Mouse (Mus musculus): ENCODE measurements at regions not wholly inside any gene's neighbourhood (a gene's known extent, or its start where the extent isn't known, plus 50 kb on each side); places are given as distances from the start of the nearest gene placed in this dataset.

GRCm38 (mm10) chr3:18932983-18933726 is 695.3 kb downstream of the 1700064H15Rik start:
- no peak for DNase-seq (ENCODE audit: low spot score)

- no peak for DNase-seq (ENCODE audit: low spot score)
These were observed 693.6 kb downstream of the 1700064H15Rik start for GRCm38 (mm10) chr3:18934891-18935290.

GRCm38 (mm10) chr3:18937333-18938122 is 690.9 kb downstream of the 1700064H15Rik start:
- no peak for DNase-seq (ENCODE audit: low spot score)

DNA sequence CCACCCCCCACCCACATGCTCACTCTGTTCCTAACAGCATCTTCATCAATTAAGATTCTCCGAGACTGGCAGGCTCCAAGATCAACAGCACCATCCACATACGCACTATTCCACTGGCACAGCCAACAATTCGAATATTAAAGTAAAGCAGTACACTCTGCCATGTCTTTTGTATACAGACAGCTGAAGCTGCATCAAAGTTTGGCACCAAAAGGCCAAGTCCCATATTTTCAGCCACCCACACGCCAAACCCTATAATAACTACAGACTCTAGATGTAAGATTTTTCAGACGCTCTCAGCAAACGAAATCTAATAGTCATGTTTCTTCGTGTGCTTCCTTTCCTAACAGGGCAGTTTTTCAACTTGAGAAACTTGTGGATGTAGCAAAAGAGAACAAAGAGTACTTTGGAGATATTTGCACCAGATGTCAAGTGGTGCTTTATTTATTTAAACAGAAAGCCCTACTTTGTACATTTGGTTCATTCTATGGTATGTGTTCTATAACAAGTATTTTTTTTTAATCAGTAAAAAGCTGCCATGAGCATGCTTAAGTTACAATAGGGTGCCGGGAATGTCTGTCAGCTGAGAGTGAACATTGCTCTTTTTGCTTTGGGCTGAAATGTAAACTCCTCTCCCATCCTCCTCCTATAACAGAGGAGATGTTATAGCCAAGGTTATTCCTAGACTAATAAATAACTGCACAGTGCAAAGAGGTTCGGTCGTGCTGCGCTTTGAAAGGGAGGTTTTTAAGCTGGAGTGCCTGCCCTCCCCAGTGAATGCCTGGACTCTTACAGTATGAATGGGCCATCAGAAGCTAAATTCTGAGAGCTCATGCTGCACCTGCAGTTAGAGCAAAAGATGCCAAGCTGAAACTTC is 686.9 kb downstream of the 1700064H15Rik start:
- DNase-seq (ENCODE audit: low spot score) = no peak

DNA sequence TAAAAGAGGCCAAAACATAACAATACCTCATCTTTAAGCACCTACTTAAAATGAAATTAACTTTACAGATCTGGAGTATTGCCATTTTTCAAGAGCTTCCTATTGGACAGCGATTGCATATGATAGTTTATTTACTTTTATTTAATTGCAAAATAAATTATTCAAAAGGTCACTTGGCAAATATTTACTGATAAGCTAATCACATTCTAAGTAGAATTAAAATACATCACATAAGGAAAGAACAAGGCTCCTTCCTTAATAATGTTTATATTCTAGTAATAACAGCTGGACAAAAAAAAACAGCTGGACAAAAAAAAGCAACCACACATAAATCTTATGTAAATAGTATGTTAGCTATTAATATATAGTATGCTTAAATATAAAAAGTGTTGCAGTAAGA is 668.1 kb downstream of the 1700064H15Rik start:
- DNase-seq (ENCODE audit: low spot score) = no peak

DNA sequence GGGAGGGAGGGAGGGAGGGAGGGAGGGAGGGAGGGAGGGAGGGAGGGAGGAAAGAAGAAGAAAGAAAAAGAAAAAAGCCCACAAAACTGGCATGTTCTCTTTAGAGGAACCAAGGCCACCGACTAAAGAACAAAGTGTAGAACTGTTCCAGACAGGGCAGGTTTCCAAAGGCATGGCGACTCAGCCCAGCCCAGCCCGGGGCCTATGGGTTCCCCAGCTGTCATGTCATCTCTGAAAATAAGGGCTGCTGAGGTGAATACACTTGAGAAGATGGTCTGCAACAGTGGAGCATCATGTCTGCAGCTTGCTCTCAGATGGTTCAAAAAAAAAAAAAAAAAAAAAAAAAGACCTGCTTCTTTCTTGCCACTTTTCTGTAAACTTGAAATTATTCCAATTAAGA is 639.8 kb downstream of the 1700064H15Rik start:
- no peak for DNase-seq (ENCODE audit: low spot score)

DNA sequence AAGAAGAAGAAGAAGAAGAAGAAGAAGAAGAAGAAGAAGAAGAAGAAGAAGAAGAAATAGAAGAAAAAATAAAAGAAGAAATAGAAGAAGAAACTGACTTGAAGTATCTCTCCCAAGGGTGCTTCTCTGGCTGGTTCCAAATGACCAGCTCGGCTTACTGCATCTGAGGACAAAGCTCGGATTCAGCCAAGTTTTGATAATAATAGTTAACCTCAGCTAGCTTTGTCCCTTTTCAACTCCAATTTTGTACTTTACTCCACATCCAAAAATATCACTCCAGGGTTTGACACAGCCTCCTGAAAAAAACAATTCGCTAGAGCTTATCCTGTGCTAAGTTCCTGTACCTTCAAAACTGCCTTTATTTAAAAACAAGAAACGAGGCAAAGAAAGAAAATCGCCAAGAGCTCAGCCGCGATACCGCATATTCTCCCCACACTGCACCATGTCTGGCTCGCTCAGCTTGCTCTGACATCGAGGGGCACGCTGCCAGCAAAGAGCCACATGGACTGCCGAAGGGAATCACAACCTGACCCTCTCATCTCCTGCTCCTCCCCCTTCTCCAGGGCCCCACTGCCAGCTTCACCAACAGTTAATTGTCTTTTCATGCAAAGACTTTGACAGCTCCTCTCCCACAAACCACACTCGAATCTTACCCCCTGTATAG is 638.8 kb downstream of the 1700064H15Rik start:
- DNase-seq (ENCODE audit: low spot score) = no peak

GRCm38 (mm10) chr3:19000179-19000578 is 628.3 kb downstream of the 1700064H15Rik start:
- no peak for DNase-seq (ENCODE audit: low spot score)

GRCm38 (mm10) chr3:19002056-19002455 is 626.4 kb downstream of the 1700064H15Rik start:
- no peak for DNase-seq (ENCODE audit: low spot score)

DNA sequence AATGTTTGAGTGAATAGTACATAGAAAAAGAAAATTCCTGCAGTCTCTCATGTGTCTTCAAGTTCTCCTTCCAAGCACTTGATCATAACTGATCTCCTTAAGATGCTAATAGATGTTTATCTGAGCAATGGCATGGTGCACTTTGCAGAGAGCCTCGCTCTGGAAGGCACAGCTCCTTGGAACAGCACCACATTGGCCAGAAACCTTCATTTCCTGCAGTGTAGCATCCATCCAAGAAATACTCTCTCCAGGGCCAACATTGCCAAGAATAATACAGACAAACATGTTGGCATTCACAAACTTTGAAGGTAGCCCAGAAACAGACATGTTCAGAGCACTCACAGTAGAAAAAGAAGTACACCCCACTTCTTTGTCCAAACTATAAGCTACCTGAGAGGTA is 623.7 kb downstream of the 1700064H15Rik start:
- DNase-seq (ENCODE audit: low spot score) = no peak

GRCm38 (mm10) chr3:19044566-19044965 is 583.9 kb downstream of the 1700064H15Rik start:
- DNase-seq (ENCODE audit: low spot score) = no peak

GRCm38 (mm10) chr3:19045933-19046332 is 582.5 kb downstream of the 1700064H15Rik start:
- no peak for DNase-seq (ENCODE audit: low spot score)

DNA sequence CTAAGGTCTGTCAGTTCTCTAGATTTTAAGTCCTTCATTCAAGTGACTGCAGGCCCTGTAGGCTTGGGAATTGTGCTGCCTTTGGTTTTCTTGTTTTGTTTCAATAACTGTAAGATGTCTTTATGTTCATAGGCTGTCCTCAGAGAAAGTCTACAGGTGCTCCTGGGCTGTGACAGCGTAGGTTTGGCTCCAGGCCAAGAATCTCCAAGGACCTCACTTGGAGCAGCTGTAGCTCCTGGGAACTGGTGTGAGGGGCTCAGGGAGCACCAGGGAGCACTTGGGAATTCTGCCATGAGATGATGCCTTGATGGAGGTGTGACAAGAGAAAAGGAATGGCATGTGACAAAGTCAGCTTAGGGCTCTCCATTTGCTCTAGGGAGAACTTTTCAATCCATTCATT is 581.9 kb downstream of the 1700064H15Rik start:
- DNase-seq (ENCODE audit: low spot score) = no peak

- no peak for DNase-seq (ENCODE audit: low spot score)
These were observed 572.5 kb downstream of the 1700064H15Rik start for GRCm38 (mm10) chr3:19055961-19056360.

DNA sequence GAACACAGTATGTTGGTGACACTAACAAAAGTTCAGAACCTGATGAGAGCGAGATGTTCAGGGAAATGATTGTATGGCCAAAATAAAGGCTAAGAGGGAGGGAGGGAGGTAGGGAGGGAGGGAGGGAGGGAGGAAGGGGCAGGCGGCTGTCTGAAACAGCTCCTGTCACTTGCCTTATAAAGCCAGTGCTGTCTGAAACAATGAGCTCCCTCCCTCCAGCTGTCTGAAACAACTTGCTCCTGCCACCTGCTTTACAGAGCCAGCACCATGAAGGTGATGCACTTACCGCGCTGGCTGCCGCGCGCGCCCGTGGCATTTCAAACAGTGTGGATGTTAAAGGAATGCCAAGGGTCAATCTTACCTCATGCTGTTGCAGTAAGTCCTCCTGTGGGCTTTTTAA is 571.9 kb downstream of the 1700064H15Rik start:
- no peak for DNase-seq (ENCODE audit: low spot score)

GRCm38 (mm10) chr3:19059906-19060870 is 568.3 kb downstream of the 1700064H15Rik start:
- DNase-seq (ENCODE audit: low spot score) = no peak

DNA sequence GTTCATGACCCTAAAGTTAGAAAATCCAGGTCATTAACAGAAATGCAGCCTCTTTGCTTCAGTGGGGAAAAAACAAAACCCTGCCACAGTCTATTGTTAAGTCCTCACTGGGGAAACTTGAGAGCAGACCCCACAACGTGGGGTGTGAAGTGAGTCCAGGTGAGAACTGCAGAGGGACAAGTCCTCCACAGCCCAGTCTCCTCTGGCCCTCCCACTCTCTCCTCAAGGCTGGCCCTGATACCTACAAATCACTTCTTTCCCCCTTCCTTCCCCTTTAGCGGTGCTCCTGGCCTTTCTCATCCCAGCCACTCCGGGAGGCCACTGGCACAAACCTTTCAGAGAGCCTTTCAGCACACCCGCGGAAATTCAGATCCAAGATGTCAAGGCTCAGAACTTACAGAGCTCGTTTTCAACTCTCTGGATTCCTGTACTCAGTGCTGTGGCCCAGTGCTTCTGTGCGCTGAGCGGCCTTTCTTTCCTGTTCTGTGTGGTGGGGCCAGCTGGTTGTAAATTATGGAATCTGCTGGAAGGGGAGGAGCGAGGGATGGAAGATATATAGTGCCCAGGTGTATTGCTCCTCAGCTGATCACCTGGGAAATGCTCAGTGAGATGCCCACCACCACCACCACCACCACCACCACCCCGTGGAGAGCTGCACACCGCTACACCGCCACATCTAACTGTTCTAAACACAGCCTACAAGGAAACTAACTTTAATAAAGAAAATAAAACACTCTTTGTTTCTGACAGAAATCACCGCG is 566.8 kb downstream of the 1700064H15Rik start:
- DNase-seq (ENCODE audit: low spot score) = no peak

- peak; percentile 79 for DNase-seq (ENCODE audit: low spot score)
These were observed 566.1 kb downstream of the 1700064H15Rik start for GRCm38 (mm10) chr3:19062249-19062859.

GRCm38 (mm10) chr3:19067141-19067757 is 561.2 kb downstream of the 1700064H15Rik start:
- DNase-seq (ENCODE audit: low spot score) = no peak
